Mouse (Mus musculus): Measurements from ENCODE around the gene Eppin. TPM values are rescaled to one million over a fixed set of nuclear protein-coding genes. Genes with fewer than 3 reads are reported as not detected.
A peak's percentile ranks its signal among the peaks of the same experiment; 100 is the strongest.
"Not testable (repeated sequence)": the region's sequence is repeated elsewhere in the genome, so short reads cannot be mapped to it uniquely, and the experiment has no call there.

Eppin gene
- polyA plus RNA-seq (2016; fragmentation: Nextera tagmentation; extraction: Ambion mirVana) = not detected in 2 replicates

DNA sequence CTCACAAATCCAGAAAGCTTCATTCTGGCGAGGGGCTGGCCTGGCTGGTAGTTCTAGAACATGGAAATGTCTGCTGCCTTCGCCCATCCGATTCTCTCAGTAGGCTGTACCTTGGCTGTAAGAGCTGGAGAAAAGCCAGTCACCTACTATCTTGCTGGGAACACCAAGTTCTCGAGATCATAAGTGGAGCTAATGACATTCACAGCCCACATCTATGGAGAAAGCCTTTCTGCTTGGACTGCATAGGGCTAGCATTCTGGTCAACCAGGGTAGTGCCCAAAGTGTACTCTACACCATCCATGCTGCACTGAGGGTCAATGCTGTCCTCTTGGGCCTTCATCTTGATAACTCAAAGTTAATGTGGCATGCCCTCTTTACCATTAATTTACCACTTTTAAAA lies at the start of gene Eppin:
TSS of gene Eppin (minus strand) at position 101 of the 400 bp plus-strand sequence.
- no peaks in the 10 kb centered on the region for H3K36me3 ChIP-seq
- no peaks in the 10 kb centered on the region for H3K9me3 ChIP-seq
- no peak within 1 kb of the TSS for H3K4me3 ChIP-seq
- no peaks in the 10 kb centered on the region for H3K4me1 ChIP-seq
- H3K27me3 ChIP-seq (ENCODE audit: insufficient read depth, poor library complexity, severe bottlenecking) = no peaks in the 10 kb centered on the region
- 70% methylated on average over 4 of the region's 4 CpGs for WGBS
- no peak for DNase-seq (ENCODE audit: low spot score)
- H3K27ac ChIP-seq = no peak within 1 kb of the TSS

GRCm38 (mm10) chr2:164641881-164642673 lies 48.7 kb upstream of the Eppin start:
- no peaks in the 10 kb centered on the region for H3K4me1 ChIP-seq
- no peaks in the 10 kb centered on the region for H3K9me3 ChIP-seq
- no peak overlapping the region for H3K27ac ChIP-seq
- H3K27me3 ChIP-seq (ENCODE audit: insufficient read depth, poor library complexity, severe bottlenecking) = no peaks in the 10 kb centered on the region
- H3K36me3 ChIP-seq = no peaks in the 10 kb centered on the region
- no peak for DNase-seq (ENCODE audit: low spot score)
- H3K4me3 ChIP-seq = no peak overlapping the region
- 85% methylated on average over 13 of the region's 13 CpGs for WGBS

DNA sequence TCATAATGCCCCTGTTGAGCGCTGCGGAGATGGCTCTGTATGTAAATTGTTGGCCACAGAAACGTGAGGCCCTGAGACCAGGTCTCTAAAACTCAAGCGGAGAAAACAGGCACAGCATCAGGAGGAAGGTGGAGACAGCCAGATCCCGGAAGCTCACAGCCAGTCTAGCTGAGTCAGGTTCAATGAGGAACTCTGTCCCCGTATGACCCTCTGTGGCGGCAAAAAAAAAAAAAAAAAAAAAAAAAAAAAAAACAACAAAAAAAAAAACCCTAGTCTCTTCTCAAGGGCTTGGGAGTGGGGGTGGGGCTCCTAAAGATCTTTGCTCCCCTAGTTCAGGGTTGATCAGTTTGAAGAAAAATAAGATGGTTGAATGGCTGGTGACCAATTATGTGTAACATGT lies 47.7 kb upstream of the Eppin start:
- no peaks in the 10 kb centered on the region for H3K4me1 ChIP-seq
- no peak for DNase-seq (ENCODE audit: low spot score)
- H3K27ac ChIP-seq = no peak overlapping the region
- H3K27me3 ChIP-seq (ENCODE audit: insufficient read depth, poor library complexity, severe bottlenecking) = no peaks in the 10 kb centered on the region
- H3K36me3 ChIP-seq = no peaks in the 10 kb centered on the region
- no peak overlapping the region for H3K4me3 ChIP-seq
- 67% methylated on average over 7 of the region's 7 CpGs for WGBS
- no peaks in the 10 kb centered on the region for H3K9me3 ChIP-seq

- Histone ChIP-seq H3K4me3 (no peak within 1 kb of the TSS), H3K9me3 (no peaks in the 10 kb centered on the region), H3K4me1 (no peaks in the 10 kb centered on the region), H3K27me3 (ENCODE audit: insufficient read depth, poor library complexity, severe bottlenecking) (no peaks in the 10 kb centered on the region), H3K36me3 (no peaks in the 10 kb centered on the region), H3K27ac (no peak within 1 kb of the TSS)
- 84% methylated on average over 3 of the region's 3 CpGs for WGBS
- no peak for DNase-seq (ENCODE audit: low spot score)
Observed at GRCm38 (mm10) chr2:164638696-164639095, 45.3 kb upstream of the Eppin start, which contains the start of gene Wfdc16. Gene Wfdc16, minus strand, starts transcription at chr2:164638796.

DNA sequence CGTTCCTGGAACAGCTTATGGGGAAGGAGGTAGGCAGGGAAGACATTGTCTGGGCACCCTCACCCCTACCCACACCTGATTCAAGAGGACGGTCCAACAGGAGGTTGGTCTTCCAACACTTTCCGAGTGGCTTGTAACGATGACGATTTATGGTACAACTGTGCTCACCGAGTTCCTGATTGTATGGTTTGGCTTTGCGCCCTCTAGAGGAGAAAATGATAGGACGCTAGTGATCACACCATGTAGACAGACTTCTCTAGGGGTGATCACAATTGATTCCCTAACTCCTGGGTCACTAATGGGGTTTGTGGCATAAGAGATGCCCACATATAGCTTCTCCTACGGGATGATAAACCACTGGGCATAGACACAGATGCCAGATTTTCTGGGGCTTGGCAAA lies 41.9 kb upstream of the Eppin start:
- no peaks in the 10 kb centered on the region for H3K36me3 ChIP-seq
- H3K27ac ChIP-seq = no peak overlapping the region
- H3K4me3 ChIP-seq = no peak overlapping the region
- no peaks in the 10 kb centered on the region for H3K4me1 ChIP-seq
- no peaks in the 10 kb centered on the region for H3K9me3 ChIP-seq
- DNase-seq (ENCODE audit: low spot score) = no peak
- no peaks in the 10 kb centered on the region for H3K27me3 ChIP-seq (ENCODE audit: insufficient read depth, poor library complexity, severe bottlenecking)
- WGBS = 75% methylated on average over 9 of the region's 9 CpGs

DNA sequence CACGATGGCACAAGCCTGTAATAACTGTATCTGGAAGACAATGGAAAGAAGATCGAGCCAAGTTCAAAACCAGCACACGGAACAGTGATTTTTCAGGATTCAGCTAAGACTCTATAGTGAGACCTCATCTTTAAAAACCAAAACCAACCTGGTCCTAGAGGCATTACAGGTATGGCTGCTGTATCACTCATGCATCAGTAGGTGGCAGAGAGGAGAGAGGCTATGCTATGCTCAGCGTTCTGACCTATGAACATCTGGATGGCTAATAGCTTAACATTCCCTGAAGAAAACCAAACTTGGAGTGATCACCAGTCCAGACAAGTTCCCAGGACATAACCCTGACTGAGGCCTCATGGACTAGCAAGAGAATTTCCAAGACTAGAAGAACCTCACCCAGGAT lies 28.4 kb upstream of the Eppin start:
- DNase-seq (ENCODE audit: low spot score) = no peak
- Histone ChIP-seq H3K36me3 (no peaks in the 10 kb centered on the region), H3K27me3 (ENCODE audit: insufficient read depth, poor library complexity, severe bottlenecking) (no peaks in the 10 kb centered on the region), H3K9me3 (no peaks in the 10 kb centered on the region), H3K27ac (no peak overlapping the region), H3K4me3 (no peak overlapping the region), H3K4me1 (no peaks in the 10 kb centered on the region)
- WGBS = 72% methylated on average over 4 of the region's 4 CpGs

DNA sequence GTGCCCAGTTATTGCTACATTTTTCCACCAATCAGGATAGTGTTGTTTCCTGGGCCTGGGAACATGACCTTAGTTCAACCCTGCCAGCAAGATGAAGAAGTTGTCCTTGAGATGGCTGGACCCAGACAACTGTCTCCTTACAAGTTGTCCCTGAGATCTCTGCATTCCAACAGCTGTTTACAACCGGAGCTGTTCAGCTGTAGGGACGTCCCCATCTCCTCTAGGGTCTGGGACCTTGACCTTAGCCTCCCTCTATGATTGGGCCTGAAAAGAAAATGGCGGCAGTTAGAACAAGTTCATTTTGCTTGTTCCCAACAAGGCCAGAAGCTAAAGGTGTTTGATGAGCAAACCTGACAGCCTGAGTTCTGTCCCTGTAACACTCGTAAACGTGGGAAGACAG lies 25.7 kb upstream of the Eppin start:
- no peak overlapping the region for H3K4me3 ChIP-seq
- H3K4me1 ChIP-seq = no peaks in the 10 kb centered on the region
- WGBS = 71% methylated on average over 5 of the region's 5 CpGs
- DNase-seq (ENCODE audit: low spot score) = peak; percentile 10
- H3K27ac ChIP-seq = no peak overlapping the region
- no peaks in the 10 kb centered on the region for H3K9me3 ChIP-seq
- H3K36me3 ChIP-seq = no peaks in the 10 kb centered on the region
- H3K27me3 ChIP-seq (ENCODE audit: insufficient read depth, poor library complexity, severe bottlenecking) = no peaks in the 10 kb centered on the region; the same call in 1 of the 2 replicates

GRCm38 (mm10) chr2:164615386-164615785 lies 22.0 kb upstream of the Eppin start:
- 80% methylated on average over 3 of the region's 3 CpGs for WGBS
- H3K27ac ChIP-seq = no peak overlapping the region
- no peaks in the 10 kb centered on the region for H3K9me3 ChIP-seq
- no peaks in the 10 kb centered on the region for H3K4me1 ChIP-seq
- H3K4me3 ChIP-seq = no peak overlapping the region
- DNase-seq (ENCODE audit: low spot score) = peak; percentile 68
- no peaks in the 10 kb centered on the region; the same call in 1 of the 2 replicates for H3K27me3 ChIP-seq (ENCODE audit: insufficient read depth, poor library complexity, severe bottlenecking)
- no peaks in the 10 kb centered on the region for H3K36me3 ChIP-seq

DNA sequence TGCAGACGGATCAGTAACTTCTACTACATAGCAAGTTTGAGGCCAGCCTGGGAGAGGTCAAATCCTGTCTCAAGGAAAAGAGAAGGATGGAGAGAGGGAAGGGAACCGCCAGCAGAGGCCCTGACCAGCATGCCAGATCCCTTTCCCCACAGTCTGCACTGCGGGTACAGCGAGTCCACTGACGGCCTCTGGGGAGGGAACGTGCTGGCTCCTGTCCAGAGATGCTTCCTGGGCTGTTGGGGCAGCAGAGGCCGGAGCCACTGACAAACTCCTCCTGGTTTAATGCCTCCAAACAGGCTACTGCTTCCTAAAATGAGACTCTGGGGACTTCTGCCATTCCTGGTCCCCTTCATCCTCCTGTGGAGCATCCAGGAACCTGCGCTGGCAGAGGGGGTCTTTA lies 20.1 kb upstream of the Eppin start, which contains the start of the genes Wfdc6b and Wfdc8:
TSS of gene Wfdc6b (plus strand) at position 52 of the 400 bp plus-strand sequence.
TSS of gene Wfdc8 (minus strand) at position 156 of the 400 bp plus-strand sequence.
- H3K27ac ChIP-seq; H3K4me3 ChIP-seq; H3K9me3 ChIP-seq; H3K36me3 ChIP-seq; H3K27me3 ChIP-seq (ENCODE audit: insufficient read depth, poor library complexity, severe bottlenecking); H3K4me1 ChIP-seq: not testable (repeated sequence)
- 60% methylated on average over 8 of the region's 8 CpGs for WGBS
- DNase-seq (ENCODE audit: low spot score) = peak; percentile 24

DNA sequence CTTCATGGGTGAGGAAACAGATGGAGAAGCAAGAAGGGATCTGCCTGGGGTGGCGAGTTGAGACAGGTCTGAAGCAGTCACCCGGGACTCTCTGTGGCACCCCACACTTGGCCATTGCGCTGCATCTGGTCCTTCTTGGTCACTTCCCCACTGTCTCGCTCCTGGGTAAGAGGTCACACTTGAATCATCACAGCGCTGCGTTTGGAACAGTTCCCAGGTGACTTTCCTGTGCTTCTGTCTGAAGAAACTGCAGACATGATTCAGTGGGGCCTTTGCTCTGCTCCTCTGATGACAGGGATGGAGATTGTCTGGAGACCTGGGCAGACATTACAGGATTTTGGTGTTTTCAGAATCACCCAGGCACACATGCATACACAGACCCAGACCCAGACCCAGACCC lies 15.4 kb upstream of the Eppin start:
- H3K27ac ChIP-seq = no peak overlapping the region
- no peaks in the 10 kb centered on the region for H3K4me1 ChIP-seq
- DNase-seq (ENCODE audit: low spot score) = no peak
- no peaks in the 10 kb centered on the region for H3K9me3 ChIP-seq
- H3K27me3 ChIP-seq (ENCODE audit: insufficient read depth, poor library complexity, severe bottlenecking) = no peaks in the 10 kb centered on the region; the same call in 1 of the 2 replicates
- H3K4me3 ChIP-seq = no peak overlapping the region
- H3K36me3 ChIP-seq = no peaks in the 10 kb centered on the region
- 78% methylated on average over 6 of the region's 6 CpGs for WGBS

DNA sequence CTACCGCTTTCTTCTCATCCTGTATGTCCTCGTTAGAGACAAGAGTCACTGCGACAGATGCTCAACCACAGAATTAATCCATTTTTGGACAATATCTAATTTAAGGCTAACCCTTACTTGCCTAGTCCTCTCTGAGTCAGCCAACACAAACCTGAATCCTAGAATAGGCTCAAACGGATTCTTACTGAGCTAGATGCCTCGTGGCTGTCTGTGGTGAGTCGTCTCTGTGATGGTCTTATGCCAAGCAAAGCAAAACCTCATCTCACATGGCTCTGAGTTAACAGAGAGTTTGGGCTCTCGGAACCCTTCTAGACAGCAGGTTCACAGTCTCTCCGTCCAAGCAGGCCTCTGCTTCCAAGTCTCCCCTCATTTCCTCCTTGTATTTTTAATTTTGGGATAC lies 11.0 kb upstream of the Eppin start:
- no peaks in the 10 kb centered on the region for H3K9me3 ChIP-seq
- no peak overlapping the region for H3K4me3 ChIP-seq
- H3K27ac ChIP-seq = no peak overlapping the region
- no peaks in the 10 kb centered on the region for H3K36me3 ChIP-seq
- no peak for DNase-seq (ENCODE audit: low spot score)
- H3K4me1 ChIP-seq = no peaks in the 10 kb centered on the region
- WGBS = 84% methylated on average over 8 of the region's 8 CpGs
- no peaks in the 10 kb centered on the region for H3K27me3 ChIP-seq (ENCODE audit: insufficient read depth, poor library complexity, severe bottlenecking)

DNA sequence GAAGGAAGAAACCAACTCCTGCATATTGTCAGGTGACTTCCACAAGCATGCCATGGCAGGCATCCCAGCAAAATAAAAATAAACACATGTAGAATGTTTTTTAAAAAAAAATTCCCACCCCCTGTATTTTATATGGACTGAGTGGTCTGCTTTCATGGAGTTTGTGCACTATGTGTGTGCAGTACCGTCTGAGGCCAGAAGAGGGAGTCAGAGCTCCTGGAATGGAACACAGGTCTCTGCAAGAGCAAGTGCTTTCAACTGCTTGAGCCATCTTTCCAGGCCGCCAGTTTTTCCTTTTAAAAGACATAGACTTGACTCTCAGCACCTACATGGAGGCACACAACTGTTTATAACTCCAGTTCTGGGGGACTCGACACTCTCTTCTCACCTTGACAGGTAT lies 10.1 kb upstream of the Eppin start:
- H3K4me3 ChIP-seq = no peak overlapping the region
- H3K27ac ChIP-seq = no peak overlapping the region
- no peaks in the 10 kb centered on the region for H3K4me1 ChIP-seq
- H3K36me3 ChIP-seq = no peaks in the 10 kb centered on the region
- no peaks in the 10 kb centered on the region for H3K9me3 ChIP-seq
- 80% methylated on average over 3 of the region's 3 CpGs for WGBS
- DNase-seq (ENCODE audit: low spot score) = no peak
- H3K27me3 ChIP-seq (ENCODE audit: insufficient read depth, poor library complexity, severe bottlenecking) = no peaks in the 10 kb centered on the region

DNA sequence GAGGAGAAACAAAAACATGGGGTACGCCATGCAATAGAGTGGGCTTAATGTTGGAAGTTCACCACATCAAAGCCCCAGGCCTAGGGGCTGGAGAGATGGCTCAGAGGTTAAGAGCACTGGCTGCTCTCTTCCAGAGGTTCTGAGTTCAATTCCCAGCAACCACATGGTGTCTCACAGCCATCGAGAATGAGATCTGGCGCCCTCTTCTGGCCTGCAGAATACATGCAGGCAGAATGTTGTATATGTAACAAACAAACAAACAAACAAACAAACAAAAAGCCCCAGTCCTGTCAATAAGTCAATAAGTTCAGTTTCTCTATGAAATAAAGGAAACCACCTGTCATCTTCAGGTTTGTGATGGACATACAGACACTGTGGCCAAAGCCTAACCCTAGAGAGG lies 6.8 kb upstream of the Eppin start:
- Histone ChIP-seq H3K36me3 (no peaks in the 10 kb centered on the region), H3K9me3 (no peaks in the 10 kb centered on the region), H3K4me1 (no peaks in the 10 kb centered on the region), H3K27me3 (ENCODE audit: insufficient read depth, poor library complexity, severe bottlenecking) (no peaks in the 10 kb centered on the region), H3K27ac (no peak overlapping the region), H3K4me3 (no peak overlapping the region)
- whole genome bisulfite sequencing = 66% methylated on average over 3 of the region's 3 CpGs
- no peak for DNase-seq (ENCODE audit: low spot score)

All from heart, embryonic 10.5 days (tissue).